Mouse (Mus musculus) embryonic stem cell, embryonic (primary cell): Measurements from ENCODE around the gene Tcf21.

Experiments
- CTCF ChIA-PET, 4 experiments: fragments of 300-600 bp in 2 of 4; fragments of 350-600 bp in 2 of 4; sonication (Branson Sonifier 250); formaldehyde crosslinking; loops; one replicate each; lab custom pipeline; 2022; ENCODE audit warnings: inconsistent platforms in 2 of 4; lab: Charles Lee
- POLR2A ChIA-PET, 4 experiments: fragments of 300-600 bp in 2 of 4; fragments of 350-600 bp in 2 of 4; sonication (Branson Sonifier 250); formaldehyde crosslinking; loops; one replicate each; lab custom pipeline; 2022; ENCODE audit warnings: antibody characterized with exemption in 4 of 4, inconsistent platforms in 1 of 4; lab: Charles Lee

Gene Tcf21

DNA sequence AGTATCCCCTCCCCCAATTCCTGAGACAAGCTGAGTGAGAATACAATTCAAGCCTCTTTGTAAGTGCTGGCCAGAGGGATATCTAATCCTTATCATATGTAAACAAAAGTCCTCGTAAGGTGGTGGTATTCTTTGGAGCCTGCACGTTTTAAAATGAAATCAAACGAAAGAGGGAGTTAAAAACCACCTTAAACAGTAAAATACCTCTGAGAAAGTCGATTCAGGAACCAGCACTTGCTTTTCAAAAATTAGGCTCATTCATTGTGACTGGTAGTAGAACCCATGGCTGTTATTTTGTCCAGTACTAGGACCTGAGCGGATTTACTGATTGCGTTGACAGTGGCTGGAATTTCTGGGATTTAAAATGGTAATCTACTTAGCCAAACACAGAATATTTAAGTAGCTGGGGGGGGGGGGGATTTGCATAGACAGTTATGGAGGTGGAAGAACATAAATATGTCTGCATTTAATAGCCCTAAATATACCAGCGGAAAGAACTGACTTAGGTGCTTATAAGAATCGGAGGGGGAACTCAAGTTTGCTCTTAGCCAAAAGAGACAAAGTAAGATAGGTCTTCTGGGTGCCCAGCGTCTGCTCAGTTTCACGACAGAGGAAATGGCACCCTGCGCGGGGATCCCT, 1.3 kb downstream of the Tcf21 start:
- CTCF ChIA-PET = interaction anchor here in 1 of 4 experiments (0.9 kb wide), 1 partner anchor 39 kb away, joined by 3 read pairs; no protein-coding TSS in a partner anchor
- POLR2A ChIA-PET = no interaction called here

- ChIA-PET CTCF (no interaction called here), POLR2A (interaction anchor here in 1 of 4 experiments (0.5 kb wide), 1 partner anchor 520 kb away, joined by 3 read pairs; no protein-coding TSS in a partner anchor)
These were observed 2.0 kb downstream of the Tcf21 start for GRCm38 (mm10) chr10:22817976-22818375.

DNA sequence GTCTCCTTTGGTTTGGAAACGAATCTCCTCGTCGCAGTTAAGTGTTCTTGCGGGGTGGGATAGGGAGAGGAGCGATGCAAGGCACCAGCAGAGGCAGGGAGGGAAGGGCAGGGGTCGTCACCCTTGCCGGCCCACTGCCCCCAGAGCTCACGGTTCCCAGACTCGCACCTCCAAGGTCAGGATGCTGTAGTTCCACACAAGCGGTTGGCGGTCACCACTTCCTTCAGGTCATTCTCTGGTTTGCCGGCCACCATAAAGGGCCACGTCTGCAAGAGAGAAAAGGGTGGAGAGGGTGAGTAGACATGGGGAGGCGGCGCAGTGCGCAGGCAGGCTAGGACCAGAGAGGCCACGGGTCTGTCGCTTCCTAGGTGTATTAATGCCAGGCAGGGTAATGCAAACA, 2.4 kb downstream of the Tcf21 start:
- POLR2A ChIA-PET = interaction anchor here in 1 of 4 experiments (0.5 kb wide), 1 partner anchor 521 kb away, joined by 3 read pairs; no protein-coding TSS in a partner anchor
- CTCF ChIA-PET = no interaction called here

DNA sequence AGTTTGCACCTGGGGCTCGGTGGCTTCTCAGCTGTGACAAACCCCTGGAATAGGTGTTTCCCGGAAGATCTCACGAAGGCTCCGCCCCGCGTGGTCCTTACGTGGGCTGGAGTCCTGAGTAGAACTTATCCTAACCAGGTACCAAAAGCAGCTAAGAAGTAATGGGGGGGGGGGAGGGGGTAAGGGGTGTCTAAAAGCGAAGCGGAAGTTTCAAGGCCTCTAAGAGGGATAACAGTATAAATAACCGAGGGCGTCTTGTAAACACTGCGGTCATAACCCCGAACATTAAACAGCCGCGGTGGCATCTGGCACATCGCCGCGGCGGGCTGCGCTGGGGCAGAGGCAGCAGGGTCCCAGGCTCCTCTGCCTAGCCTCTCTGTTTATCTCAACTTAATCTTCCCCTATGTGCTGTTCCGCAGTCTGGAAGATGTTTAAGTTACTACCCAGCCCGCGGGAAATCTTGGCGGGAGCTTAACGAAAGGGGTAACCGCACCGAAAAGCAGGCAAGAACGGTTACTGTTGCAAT, 3.7 kb downstream of the Tcf21 start:
- ChIA-PET POLR2A (interaction anchor here in 1 of 4 experiments (0.9 kb wide), 1 partner anchor 85 kb away, joined by 4 read pairs; no protein-coding TSS in a partner anchor), CTCF (interaction anchor here in 1 of 4 experiments (0.6 kb wide), 1 partner anchor 1638 kb away, joined by 9 read pairs; no protein-coding TSS in a partner anchor)

DNA sequence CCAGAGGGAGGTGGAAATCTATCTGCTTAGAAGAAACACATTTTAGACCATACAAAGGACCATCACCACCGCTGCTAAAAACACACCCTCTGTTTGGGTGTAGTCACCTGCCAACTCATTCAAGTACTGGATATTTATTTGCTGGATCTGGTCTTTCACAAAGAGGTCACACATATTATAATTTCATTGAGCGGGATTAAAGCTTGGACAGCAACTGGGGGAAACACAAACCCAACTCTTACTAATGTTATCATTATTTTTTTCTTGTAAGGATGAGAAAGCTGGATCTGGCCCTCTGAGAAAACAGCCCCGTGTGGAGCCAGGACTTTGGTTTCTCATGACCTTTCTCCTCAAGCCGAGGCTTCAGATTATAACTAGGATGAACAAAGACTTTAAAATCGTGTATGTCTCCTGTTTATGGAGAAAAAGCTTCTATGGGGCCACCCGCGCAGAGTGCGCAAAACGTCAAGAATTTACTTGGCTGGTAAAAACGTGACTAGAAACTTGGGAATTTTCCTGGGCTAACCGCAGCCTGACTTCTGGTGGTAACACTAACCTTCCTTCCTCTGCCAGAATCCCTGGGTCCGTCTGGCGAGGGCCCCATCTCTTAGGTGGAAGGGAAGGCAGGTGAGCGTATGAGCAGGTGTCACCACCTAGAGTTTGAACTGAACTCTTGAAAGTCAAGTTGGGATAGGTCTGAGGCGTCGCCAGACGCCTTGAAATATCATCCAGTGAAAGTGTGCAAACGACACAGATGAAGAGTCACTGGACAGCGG, 4.3 kb downstream of the Tcf21 start:
- CTCF ChIA-PET = interaction anchor here in 1 of 4 experiments (0.6 kb wide), 1 partner anchor 1639 kb away, joined by 9 read pairs; no protein-coding TSS in a partner anchor
- POLR2A ChIA-PET = interaction anchor here in 1 of 4 experiments (0.9 kb wide), 1 partner anchor 85 kb away, joined by 4 read pairs; no protein-coding TSS in a partner anchor

DNA sequence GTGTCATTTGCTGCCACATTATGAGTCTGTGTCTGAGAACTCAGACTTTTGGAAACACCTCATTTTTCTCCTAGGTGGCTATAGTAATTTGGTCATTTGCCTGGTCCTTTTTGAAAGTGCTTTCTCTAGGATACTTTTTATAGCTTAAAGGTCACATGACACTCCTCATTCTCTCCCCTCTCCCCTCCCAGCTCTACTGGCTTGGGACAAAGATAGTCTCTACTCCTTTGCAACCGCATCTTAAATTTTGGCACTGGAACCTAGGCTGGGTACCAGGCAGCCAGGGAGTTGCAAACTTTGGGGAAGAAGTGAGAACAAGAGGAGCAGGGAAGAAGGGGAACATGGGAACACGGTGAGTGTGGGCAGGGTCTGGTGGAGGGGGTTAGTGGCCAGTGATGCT, 5.2 kb downstream of the Tcf21 start:
- POLR2A ChIA-PET = interaction anchor here in 1 of 4 experiments (0.6 to 0.9 kb wide), 2 partner anchors 390 to 1784 kb away, joined by 3 to 4 read pairs; no protein-coding TSS in a partner anchor
- CTCF ChIA-PET = no interaction called here

DNA sequence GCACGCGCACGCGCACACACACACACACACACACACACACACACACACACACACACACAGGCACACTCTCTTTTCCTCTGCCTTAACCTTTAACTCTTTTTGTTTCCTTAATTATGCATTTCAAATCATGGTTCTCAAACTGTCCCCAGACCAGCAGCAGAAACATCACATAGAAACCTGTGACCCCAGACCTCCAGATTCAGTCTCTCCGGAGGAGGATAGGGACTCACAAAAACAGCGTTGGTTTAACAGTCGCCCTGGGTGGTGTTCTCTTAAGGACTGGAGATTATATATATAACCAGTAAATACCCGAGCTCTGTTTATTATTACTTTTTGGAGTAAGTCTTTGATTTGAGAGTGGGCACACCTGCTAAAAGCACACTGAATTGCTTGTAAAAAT, 5.7 kb downstream of the Tcf21 start:
- ChIA-PET CTCF (no interaction called here), POLR2A (interaction anchor here in 1 of 4 experiments (0.6 to 0.9 kb wide), 2 partner anchors 390 to 1784 kb away, joined by 3 to 4 read pairs; no protein-coding TSS in a partner anchor)

DNA sequence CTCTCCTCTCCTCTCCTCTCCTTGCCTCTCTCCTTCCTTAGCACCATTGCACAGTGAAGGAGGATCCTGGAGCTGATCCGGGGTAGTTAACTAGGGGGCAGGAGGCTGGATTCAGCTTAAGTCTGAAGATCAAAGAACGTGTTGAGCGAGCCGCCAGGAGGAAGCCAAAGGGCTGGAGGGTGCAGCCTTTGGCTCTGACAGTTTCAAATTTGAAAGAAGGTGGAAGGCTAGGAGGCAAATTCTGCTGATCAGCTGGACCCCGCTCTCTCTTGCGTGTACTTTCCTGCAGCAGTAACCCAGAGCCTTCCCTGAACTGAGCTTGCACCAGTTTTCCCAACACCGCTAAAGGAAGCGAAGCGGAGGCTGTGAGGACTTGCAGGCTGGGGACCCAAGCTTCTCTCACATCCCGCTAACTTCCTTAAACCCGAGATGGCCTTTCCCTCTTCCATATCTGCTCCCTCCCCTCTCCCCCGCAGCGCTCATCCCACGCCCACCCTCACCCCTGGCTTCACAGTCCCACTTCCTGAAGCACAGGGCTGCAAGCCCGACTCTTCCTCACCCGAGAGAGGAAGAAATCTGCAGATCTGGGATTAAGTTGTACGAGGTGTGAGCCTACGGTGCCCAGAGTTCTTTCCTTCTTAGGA, 6.5 kb downstream of the Tcf21 start:
- ChIA-PET POLR2A (interaction anchor here in 1 of 4 experiments (0.6 to 1.5 kb wide), 2 partner anchors 82 to 137 kb away, joined by 3 read pairs; no protein-coding TSS in a partner anchor), CTCF (interaction anchor here in 1 of 4 experiments (0.5 kb wide), 1 partner anchor 45 kb away, joined by 3 read pairs; no protein-coding TSS in a partner anchor)

- ChIA-PET CTCF (interaction anchor here in 1 of 4 experiments (0.6 kb wide), 1 partner anchor 132 kb away, joined by 3 read pairs; no protein-coding TSS in a partner anchor), POLR2A (interaction anchor here in 1 of 4 experiments (1.5 kb wide), 1 partner anchor 81 kb away, joined by 3 read pairs; no protein-coding TSS in a partner anchor)
These were observed 8.1 kb downstream of the Tcf21 start for GRCm38 (mm10) chr10:22811921-22812320.

DNA sequence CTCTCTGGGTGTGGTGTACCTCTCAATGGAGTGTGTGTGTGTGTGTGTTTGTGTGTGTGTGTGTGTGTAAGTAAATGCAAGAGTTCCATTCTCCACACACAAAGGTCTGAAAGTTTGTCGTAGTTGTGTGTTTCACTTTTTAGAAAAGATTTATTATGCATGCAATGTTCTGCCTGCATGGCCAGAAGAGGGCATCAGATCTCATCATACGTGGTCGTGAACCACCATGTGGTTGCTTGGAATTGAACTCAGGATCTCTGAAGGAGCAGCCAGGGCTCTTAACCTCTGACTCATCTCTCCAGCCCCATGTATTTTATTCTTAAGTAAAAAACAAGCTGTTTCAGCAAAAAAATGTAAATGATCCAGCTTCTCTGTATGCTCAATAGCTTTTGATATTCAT, 37.3 kb downstream of the Tcf21 start:
- POLR2A ChIA-PET = no interaction called here
- CTCF ChIA-PET = no interaction called here

DNA sequence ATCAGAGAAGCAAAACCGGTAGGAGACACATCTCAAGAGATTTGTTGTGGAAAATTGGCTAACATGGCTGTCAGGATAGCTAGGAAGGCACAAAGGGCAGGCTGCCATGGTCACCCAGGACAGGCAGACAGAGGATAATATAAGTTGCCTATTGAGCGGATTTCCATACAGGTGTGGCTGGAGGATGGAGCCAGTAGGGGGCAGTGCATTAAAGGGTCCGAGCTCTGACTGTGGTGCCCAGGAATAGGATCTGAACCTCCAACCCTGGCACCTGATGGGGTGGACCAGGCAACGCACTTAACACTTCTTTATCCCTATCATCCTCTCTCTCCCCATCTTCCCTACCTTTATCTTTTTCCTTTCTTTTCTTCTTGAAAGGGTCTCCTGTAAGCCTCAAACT, 38.5 kb downstream of the Tcf21 start:
- POLR2A ChIA-PET = interaction anchor here in 1 of 4 experiments (0.5 to 1.0 kb wide), 2 partner anchors 51 to 78 kb away, joined by 3 read pairs; no protein-coding TSS in a partner anchor
- CTCF ChIA-PET = interaction anchor here (0.6 to 1.3 kb wide), 9 partner anchors 8 to 1282 kb away, joined by 3 to 7 read pairs (median 3); no protein-coding TSS in a partner anchor

DNA sequence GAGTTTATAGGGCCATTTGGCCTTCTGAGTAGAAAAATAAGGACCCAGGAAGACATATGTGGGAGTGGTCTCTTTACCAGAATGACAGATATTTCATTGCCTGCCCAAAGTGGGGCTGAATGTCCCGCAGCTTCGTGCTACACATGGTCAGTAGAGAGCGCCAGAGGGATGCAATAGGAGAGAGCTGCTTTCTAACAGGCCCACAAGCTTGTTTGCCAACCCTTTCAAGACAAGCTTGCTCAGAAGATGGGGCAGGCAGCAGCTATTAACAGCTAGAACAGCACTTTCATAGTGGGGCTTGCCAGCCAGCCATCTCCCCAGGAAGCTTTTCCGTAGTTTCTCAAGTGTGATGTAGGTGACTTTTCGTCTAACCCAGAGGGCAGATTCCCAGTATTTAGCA, 42.0 kb downstream of the Tcf21 start:
- ChIA-PET CTCF (interaction anchor here (0.5 to 1.3 kb wide), 11 partner anchors 64 to 339 kb away, joined by 3 to 8 read pairs (median 4); no protein-coding TSS in a partner anchor), POLR2A (no interaction called here)

DNA sequence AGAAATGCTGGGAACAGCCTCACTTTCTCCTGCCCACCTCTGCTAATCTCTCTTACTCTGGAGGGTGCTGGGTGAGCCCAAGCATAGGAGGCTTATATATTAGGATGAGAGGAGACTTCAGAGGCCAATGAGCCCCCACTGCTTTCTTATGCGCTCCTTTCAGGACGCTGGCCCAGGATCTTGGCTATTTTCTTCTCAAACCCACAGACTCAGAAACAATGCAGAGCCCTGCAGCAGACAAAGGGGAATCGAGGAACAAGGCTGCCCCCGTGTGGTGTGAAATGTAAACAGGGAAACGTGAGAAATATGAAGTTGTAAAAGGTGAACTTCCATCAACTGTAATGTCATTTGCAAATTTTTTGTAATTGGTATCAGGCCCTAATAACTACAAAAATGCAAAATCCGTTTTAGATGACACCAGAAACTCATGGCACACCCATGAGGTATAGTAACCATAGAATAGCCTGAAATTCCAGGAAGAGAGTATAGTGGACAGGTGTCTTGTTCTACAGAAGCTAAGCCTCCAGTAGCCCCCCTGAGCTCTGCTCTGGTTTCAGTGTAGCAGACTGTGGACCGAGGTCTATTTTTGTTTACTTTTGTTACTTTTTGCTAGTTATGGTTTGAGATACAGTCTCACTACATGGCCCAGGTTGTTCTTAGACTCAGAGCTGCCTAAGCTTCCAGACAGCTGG, 43.8 kb downstream of the Tcf21 start:
- ChIA-PET POLR2A (no interaction called here), CTCF (interaction anchor here in 2 of 4 experiments (0.9 to 1.3 kb wide), 5 partner anchors 82 to 208 kb away, joined by 3 to 4 read pairs (median 3); no protein-coding TSS in a partner anchor)

- CTCF ChIA-PET = interaction anchor here in 1 of 4 experiments (1.0 kb wide), 1 partner anchor 196 kb away, joined by 3 read pairs; no protein-coding TSS in a partner anchor
These were observed 44.5 kb downstream of the Tcf21 start for GRCm38 (mm10) chr10:22775456-22775855.

DNA sequence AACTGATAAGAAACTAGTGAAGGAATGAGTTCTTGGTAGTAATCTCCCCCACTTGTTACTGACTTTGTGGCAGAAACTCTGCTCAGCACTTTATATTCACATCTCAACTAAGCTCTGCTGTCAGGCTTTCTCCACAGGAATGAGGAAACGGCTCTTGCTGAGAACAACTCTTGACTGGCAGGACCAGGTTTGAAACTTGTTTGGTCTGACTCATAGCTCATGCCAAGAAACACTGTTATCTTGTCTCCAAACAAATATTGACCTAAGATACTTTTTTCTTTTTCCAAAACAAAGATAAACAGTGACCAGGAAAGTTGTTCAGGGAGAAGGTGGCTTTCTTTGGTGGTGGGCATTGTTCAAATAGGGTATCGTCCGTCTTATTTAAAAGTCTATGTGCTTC, 45.3 kb downstream of the Tcf21 start:
- CTCF ChIA-PET = no interaction called here
- POLR2A ChIA-PET = no interaction called here

More at GRCm38 (mm10) chr10:22775456-22775855, 44.5 kb downstream of the Tcf21 start:
- POLR2A ChIA-PET = no interaction called here
